Mouse (Mus musculus) granulocyte monocyte progenitor cell, adult 5-6 weeks (primary cell): ENCODE data around the gene Aspg. TPM values are rescaled to one million over a fixed set of nuclear protein-coding genes. Genes with fewer than 3 reads are reported as not detected.

Experiments used
- total RNA-seq, 2 experiments: library from RNA; stranded (forward) in 1 of 2; stranded (reverse) in 1 of 2; fragments of 200-712, 200-1000 nt in 1 of 2; fragments of >200 nt in 1 of 2; fragmentation: Nextera tagmentation in 1 of 2; gene quantifications; 2 replicates each; pipeline ENCODE4 v1.2.3; 2014 to 2017

Aspg gene
- total RNA-seq, 2 experiments from 2014 or later = not detected

Other genes with a start within 250 kb of the Aspg start
- 11.2 and 11.4 TPM in 2 replicates for gene Ppp1r13b, start 198.6 kb upstream of the Aspg start, total RNA-seq (2014; fragmentation: Nextera tagmentation)
- 2.9 and 4.7 TPM in 2 replicates for gene Ppp1r13b, start 198.6 kb upstream of the Aspg start, total RNA-seq (2017)
- 630 and 670 TPM in 2 replicates for gene Atp5mpl, start 139.7 kb upstream of the Aspg start, total RNA-seq (2014; fragmentation: Nextera tagmentation)
- 410 and 442 TPM in 2 replicates for gene Atp5mpl, start 139.7 kb upstream of the Aspg start, total RNA-seq (2017)
- not detected in 2 replicates for gene Tdrd9, start 135.1 kb upstream of the Aspg start, total RNA-seq (2014; fragmentation: Nextera tagmentation)
- not detected in 2 replicates for gene Tdrd9, start 135.1 kb upstream of the Aspg start, total RNA-seq (2017)
- gene Rd3l, start 125.4 kb upstream of the Aspg start, total RNA-seq (2014; fragmentation: Nextera tagmentation) = not detected in 2 replicates
- gene Rd3l, start 125.4 kb upstream of the Aspg start, total RNA-seq (2017) = not detected in 2 replicates
- not detected in 2 replicates for gene Kif26a, start 39.5 kb downstream of the Aspg start, total RNA-seq (2014; fragmentation: Nextera tagmentation)
- gene Kif26a, start 39.5 kb downstream of the Aspg start, total RNA-seq (2017) = not detected in 2 replicates